Mouse (Mus musculus): ENCODE results near the gene Cct7. TPM values are rescaled to one million over a fixed set of nuclear protein-coding genes. Genes with fewer than 3 reads are reported as not detected.

The Cct7 gene
- total RNA-seq, 2 experiments from 2014 or later: 107 to 117 TPM

DNA sequence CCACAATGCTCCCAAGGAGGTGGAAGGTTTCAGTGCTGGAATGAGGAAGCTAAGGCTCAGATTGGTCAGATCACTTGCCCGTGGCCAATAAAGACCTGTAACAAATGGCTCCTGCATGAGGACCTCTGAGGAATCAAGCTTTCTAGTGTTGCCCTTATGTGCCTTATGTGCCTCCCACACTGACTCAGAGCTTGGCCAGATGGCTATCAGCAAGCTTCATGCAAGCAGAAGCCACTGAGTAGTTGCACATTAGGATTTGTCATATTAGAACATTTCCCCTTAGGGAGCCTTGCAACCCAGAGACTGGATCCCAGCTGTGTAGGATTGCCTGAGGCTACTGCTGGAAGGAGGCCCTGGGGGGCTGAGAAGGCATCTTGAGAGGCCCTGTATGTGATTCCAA, 49.1 kb downstream of the Cct7 start:
- no peak for DNase-seq
- intact Hi-C loops (cut with DNase I): no loop called here

DNA sequence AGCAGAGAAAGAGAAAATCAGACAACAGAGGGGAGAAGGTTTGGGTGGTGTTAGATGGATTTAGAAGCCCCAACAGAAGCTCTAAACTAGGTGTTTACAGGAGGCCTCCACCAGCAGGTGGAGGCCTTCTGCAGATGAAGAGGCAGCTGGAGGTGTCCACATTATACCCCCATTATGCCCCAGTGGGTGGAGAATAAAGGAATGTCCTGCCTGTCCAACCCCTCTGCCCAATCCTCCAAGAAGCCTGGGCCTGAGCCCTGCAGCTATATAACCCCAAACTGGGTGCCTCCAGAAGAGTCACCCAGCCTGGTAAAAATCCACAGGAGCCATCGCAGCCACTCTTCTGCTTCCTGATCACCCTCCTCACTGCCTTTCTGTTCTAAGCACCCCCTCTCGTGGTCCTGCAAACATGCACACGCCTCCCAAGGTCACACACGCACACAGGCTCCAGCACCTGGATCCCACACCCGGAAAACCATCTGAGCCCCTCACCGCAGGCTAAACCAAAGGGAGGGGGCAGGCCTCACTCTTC, 50.3 kb downstream of the Cct7 start:
- no peak for DNase-seq
- intact Hi-C loops (cut with DNase I): no loop called here

DNA sequence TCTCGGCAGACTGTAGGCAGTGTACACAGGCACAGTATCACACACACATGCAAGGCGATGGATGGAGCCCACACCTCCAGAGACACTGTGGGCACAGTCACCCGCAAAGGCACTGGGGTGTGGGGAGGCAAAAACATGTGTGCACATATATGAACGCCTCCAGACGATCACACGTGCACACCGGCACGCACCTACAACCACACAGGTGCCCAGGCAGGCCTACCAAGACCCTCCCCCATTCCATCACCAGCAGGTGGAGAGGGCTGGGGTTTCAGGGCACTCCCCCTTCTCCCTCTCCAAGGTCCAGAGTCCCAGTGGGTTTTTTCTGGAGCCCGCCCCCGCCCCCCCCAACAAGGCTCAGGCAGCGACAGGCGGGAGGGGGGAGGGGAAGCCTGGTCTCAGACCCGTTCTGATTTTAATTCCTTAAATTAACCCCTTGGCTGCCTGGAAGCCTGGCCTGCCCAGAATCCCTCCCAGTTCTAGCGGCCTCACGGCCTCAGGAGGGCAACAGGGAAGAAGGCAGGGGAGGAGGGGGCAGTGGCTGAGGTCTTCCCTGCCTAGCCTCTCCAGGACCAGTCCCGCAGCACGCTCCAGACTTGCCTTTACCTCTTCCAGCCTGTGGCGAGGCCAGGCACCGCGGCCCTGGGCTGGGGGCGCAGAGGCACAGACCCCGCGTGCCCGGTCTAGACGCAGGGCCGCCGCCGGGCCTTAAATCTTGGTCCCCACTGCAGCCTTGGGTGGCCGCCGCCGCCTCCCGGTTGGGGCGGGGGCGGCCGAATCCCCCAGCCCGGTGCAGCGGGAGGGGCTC, 51.0 kb downstream of the Cct7 start:
- intact Hi-C loops (cut with DNase I): no loop called here
- no peak for DNase-seq

DNA sequence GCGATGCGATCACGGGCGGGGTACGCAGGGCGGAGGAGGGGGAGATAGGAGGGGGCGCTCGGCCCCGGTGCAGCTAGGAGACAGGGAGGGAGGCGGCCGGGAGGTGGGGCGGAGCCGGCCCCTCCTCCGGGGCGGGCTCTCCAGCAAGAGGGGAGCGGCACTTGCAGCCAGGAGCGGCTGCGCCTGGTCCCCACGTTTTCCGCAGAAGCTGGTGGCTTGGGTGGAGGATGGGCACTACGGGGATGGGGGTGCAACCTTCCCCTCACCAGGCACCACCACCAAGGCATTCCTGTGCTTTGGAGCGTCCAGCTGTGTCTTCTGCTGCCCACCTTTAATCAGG, 51.6 kb downstream of the Cct7 start, which contains the start of gene Fbxo41:
Fbxo41 (minus strand) TSS at position 84 of the 340 bp plus-strand sequence.
- no peak for DNase-seq
- intact Hi-C loops (cut with DNase I): no loop called here

DNA sequence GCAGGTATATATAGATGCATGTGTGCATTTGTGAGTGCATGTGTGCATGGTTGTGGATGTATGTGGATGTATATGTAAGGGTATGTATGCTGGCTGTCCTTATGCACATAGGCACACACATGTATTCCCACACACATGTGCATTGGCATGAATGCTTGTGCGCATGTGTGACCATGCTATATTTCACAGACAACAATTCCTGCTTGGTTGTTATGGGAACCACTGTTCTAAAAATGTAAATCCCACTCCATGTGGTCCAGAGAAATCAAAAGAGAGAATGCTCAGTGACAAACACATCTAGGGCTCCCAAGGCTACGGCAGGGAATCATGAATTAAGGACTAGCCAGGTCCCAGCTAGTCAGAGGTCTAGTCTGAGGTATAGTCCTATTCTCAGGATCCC, 53.6 kb downstream of the Cct7 start:
- no peak for DNase-seq
- intact Hi-C loops (cut with DNase I): no loop called here

DNA sequence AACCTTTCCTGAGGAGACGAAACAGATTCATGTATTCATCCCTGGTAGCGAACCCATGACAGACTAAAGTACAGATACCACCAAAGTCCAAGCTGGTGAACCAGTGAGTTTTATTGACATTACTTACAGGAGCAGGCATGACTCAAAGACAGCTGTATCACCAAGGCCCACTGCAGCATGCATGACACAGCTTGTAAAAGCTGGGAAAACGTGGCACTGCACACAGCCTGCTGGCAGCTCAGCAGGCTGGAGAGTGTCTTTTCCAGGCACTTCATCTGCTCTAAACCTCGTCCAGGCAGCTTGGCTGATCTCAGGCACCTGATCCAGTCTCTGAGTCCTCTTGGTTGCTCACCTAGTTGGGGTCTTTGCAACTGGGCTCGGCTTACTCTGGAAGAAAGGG, 57.3 kb downstream of the Cct7 start:
- DNase-seq: no peak
- intact Hi-C loops (cut with DNase I): no loop called here

DNA sequence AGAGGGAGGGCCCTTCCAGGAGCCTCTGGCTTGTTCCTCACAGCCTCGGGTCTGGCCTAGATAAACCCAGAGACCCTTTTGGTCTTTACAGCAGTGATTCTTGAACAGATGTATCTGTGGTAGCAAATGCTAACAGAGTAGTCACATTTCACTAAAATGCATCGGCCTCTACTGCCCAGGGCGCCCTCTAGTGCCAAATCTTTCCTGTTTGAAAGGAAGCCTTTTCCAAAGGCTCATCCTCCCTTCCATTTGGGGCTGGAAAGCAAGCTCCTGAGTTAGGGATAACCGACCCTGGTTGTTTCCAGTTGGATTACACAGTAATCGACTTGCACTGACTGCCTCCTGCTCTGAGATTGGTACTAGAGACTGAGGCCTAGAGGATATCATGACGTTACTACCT, 59.2 kb downstream of the Cct7 start:
- intact Hi-C loops (cut with DNase I): no loop called here
- no peak for DNase-seq

DNA sequence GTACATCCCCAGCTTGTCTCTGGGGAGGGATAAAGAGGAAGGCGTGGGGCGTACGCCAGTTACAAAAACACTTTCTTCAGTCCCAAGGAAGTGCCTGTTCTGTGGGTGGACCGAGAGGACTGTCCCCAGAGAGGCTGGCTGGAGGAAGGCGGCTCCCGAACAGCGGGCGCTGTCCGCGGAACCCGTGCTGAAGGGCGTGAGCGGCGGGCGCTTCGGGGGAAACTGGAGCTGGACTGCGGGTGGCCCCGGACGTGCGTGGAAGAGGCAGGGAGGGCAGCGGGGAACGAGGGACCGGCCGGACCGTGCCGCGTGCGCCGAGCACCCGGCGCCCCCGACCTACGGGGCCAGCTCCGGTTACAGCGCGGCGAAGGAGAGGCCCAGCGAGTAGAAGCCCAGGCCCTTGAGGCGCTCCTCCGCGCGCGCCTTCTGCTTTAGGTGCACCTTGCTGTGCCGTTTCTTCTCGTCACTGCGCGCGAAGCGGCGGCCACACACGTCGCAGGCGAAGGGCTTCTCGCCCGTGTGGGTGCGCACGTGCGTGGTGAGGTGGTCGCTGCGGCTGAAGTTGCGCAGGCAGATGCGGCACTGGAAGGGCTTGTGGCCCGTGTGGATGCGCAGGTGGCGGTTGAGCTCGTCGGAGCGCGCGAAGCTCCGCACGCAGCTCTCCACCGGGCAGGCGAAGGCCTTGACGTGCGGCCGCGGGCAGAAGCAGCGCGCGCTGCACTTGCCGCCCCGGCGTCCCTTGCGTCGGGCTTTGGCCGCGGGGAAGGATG, 60.2 kb downstream of the Cct7 start:
- DNase-seq: no peak
- intact Hi-C loops (cut with DNase I): no loop called here

DNA sequence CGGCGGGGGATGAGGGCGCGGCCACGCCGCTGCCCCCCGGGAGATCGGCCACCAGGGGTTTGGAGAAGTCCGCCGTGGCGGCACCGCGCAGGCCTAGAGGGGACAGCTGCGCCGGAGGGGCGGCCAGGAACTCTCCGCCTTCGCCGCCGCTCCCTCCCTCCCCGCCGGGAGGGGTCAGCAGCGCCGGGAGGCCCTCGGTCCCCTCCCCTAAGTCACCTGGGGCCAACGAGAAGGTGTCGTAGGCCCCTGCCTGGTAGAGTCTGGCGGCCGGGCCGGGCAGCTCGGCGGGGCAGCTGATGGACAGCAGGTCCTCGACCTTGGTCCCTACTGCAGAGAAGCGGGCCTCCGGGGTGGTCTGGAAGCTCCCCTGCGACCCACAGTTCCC, 60.7 kb downstream of the Cct7 start:
- intact Hi-C loops (cut with DNase I): no loop called here
- no peak for DNase-seq

DNA sequence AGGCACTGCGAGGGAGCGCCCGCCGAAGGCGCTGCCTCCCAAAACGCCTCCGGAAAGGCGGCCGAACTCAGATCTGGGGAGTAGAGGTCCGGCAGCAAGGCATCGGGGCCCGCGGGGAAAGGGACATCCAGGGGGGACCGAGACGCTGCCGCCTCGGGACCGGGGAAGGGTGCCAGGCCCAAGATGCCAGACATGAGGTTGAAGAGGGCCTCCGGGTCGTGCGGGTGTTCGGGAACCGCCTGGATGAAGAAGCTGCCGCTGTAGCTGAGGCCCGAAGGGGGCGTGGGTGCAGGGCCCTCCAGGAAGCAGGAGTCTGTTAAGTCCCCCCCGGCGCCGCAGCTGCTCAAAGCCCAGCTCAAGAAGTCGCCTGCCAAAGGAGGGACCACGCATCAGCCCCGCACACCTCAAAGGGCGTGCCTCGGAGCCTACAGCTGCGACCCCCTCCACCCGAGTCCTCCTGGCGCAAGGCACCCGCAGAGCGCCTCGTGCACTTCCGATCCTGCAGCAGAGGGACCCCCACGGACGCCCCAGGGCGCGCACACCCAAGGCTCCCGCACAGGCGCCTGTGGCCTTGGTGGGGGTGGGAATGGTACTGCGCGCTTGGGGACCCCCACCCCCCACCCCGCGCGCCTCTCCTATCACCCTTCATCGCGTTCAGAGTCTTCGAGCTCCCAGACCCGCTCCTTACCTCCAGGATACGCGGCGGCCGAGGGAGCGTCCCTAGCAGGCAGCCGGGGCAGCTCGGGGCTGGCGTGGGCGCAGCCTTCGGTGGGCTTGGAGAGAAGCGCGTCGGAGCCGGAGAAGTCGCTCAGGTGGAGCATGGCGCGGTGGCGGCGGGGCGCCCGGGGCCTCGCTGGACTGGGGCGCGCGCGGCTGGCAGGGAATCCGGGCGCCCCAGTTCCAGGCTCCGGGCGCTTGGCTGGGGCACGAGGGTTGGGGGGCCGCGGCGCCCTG, 61.5 kb downstream of the Cct7 start:
- intact Hi-C loops (cut with DNase I): no loop called here
- no peak for DNase-seq

DNA sequence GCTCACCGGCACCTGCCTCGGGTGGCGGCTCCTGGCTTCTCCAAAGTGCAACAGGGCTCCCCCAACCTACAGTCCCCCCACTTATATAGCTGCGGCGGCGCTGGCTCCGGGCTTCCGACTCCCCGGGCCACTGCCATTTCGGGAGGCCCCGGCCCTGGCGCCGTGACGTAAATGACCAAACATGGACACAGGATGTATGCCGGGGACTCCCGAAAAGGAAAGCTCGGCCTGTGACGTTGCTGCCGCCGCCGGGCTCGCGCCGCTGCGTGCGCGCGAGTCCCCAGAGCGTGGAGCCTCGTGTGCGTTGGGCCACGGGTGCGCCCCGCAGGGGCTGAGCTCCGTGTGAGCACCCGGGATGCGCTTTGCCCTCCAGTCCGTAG, 62.2 kb downstream of the Cct7 start, which contains the start of gene Egr4:
Egr4 (minus strand) TSS at position 59 of the 380 bp plus-strand sequence.
- intact Hi-C loops (cut with DNase I): no loop called here

DNA sequence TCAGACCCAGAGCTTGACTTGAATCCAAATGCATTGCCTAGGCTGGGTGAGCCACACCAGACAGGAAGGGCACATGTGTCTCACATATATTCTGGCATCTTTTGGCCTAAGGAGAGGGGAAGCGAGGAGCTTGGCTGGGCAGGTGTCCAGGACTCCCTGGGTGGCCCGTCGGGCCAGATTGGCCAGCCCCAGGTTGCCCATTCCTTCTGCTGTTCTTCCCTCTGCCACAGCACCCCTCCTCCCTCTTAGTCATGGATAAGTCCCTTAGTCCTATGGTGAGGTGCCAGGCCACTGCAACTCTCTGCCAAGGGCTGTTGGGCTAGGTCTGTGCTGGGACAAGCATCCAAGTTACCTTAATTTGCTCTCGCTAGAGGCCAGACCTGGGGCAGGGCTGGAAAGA, 64.6 kb downstream of the Cct7 start:
- DNase-seq: no peak
- intact Hi-C loops (cut with DNase I): no loop called here

More for the DNA sequence above, 62.2 kb downstream of the Cct7 start, which contains the start of gene Egr4:
- DNase-seq: no peak

Other genes with a start within 250 kb of the Cct7 start
- gene Sfxn5, start 118.1 kb upstream of the Cct7 start, total RNA-seq (2021): 1 to 10 TPM; 6.9 TPM
- gene Rab11fip5, start 76.9 kb upstream of the Cct7 start, total RNA-seq (2021): 10 to 100 TPM; 20.2 to 26.7 TPM
- not detected for gene Noto, start 27.6 kb upstream of the Cct7 start, total RNA-seq (2021)
- 1 to 10 TPM; 6.8 TPM for gene Smyd5, start 19.5 kb upstream of the Cct7 start, total RNA-seq (2021)
- gene Pradc1, start 456 bp downstream of the Cct7 start, total RNA-seq (2021): 10 to 100 TPM in 1 of 2 experiments, 1 to 10 TPM in 1; 9.6 to 11.0 TPM
- under 1 TPM in 1 of 2 experiments, not detected in 1; 0.03 TPM for gene Fbxo41, start 51.5 kb downstream of the Cct7 start, total RNA-seq (2021)
- not detected for gene Egr4, start 62.1 kb downstream of the Cct7 start, total RNA-seq (2021)
- under 1 TPM; 0.69 to 0.82 TPM for gene Alms1, start 136.0 kb downstream of the Cct7 start, total RNA-seq (2021)